Mouse (Mus musculus) heart, embryonic 16.5 days (tissue): ENCODE data around the gene Lrpap1. TPM values are rescaled to one million over a fixed set of nuclear protein-coding genes. Genes with fewer than 3 reads are reported as not detected.
A peak's percentile ranks its signal among the peaks of the same experiment; 100 is the strongest.

ENCODE experiments used
- ATAC-seq: fragments of 200-750 bp; cut with Nextera tagmentation; replicated peaks from 2 replicates; pipeline ENCODE4 v1.8.0; 2017; ENCODE audit warnings: moderate number of reproducible peaks; ENCODE audit not compliant: insufficient read depth, low FRiP score; ENCODE audit errors: extremely low read depth
- H3K27ac ChIP-seq: fragments of 300-500 bp; sonication (generic); 2 replicates; pipeline ENCODE4 v1.5.1; 2014; ENCODE audit warnings: mild to moderate bottlenecking, low read length, control low read depth, moderate library complexity
- H3K27me3 ChIP-seq: fragments of 300-500 bp; sonication (generic); 2 replicates; pipeline ENCODE4 v1.6.1; 2014; ENCODE audit warnings: low read length, mixed read lengths; ENCODE audit not compliant: control insufficient read depth, insufficient read depth
- H3K36me3 ChIP-seq: fragments of 300-500 bp; sonication (generic); 2 replicates; pipeline ENCODE4 v1.6.1; 2014; ENCODE audit not compliant: control insufficient read depth, insufficient read depth
- H3K4me1 ChIP-seq: fragments of 300-500 bp; sonication (generic); 2 replicates; pipeline ENCODE4 v1.6.1; 2014; ENCODE audit warnings: low read length, mixed read lengths; ENCODE audit not compliant: control insufficient read depth, insufficient read depth
- H3K4me2 ChIP-seq: fragments of 300-500 bp; sonication (generic); 2 replicates; pipeline ENCODE4 v1.6.1; 2014; ENCODE audit warnings: low read depth, mild to moderate bottlenecking, control low read depth, low read length
- H3K4me3 ChIP-seq: fragments of 300-500 bp; sonication (generic); 2 replicates; pipeline ENCODE4 v1.5.1; 2014; ENCODE audit warnings: mild to moderate bottlenecking, control low read depth, low read length
- H3K9ac ChIP-seq: fragments of 300-500 bp; sonication (generic); 2 replicates; pipeline ENCODE4 v1.6.1; 2014; ENCODE audit warnings: low read length, control low read depth
- H3K9me3 ChIP-seq: fragments of 300-500 bp; sonication (generic); replicated peaks from 2 replicates; pipeline ENCODE4 v1.6.1; 2016; ENCODE audit warnings: low read length; ENCODE audit not compliant: control insufficient read depth
- WGBS: fragments of 180-500 bp; shearing (Covaris S2); extraction: QIAGEN DNeasy Blood & Tissue Kit; methylation state at CpG from one replicate; pipeline ENCODE4 v1.1.7; 2014; 5-methylcytosine and 5-hydroxymethylcytosine counted together
- polyA plus RNA-seq: library from polyadenylated mRNA; unstranded; fragments of >200 nt; fragmentation: Nextera tagmentation; extraction: Ambion mirVana; gene quantifications from 2 replicates; pipeline ENCODE4 v1.2.1, GENCODE M21; 2015

The Lrpap1 gene
- polyA plus RNA-seq, 1 experiment from 2014 or later, result 131 TPM

GRCm38 (mm10) chr5:35056604-35057432, 48.7 kb downstream of the Lrpap1 start, which contains the start of gene Dok7:
Gene Dok7, plus strand, starts transcription at chr5:35056766.
- Histone ChIP-seq H3K36me3 (no peaks in the 10 kb centered on the region), H3K4me1 (peaks cover 28% of the 10 kb centered on the region), H3K9me3 (no peaks in the 10 kb centered on the region), H3K4me2 (peak within 1 kb of the TSS; percentile 70), H3K27me3 (peaks cover 3% of the 10 kb centered on the region; the same call in 1 of the 2 replicates), H3K4me3 (peak within 1 kb of the TSS; percentile 61), H3K9ac (peak within 1 kb of the TSS; percentile 82), H3K27ac (peak within 1 kb of the TSS; percentile 83)
- peak; percentile 73 for ATAC-seq
- under 1% methylated on average over 61 of the region's 74 CpGs for WGBS

- peaks cover 18% of the 10 kb centered on the region for H3K4me1 ChIP-seq
- ATAC-seq, result no peak
- H3K4me2 ChIP-seq, result no peak overlapping the region
- no peaks in the 10 kb centered on the region for H3K9me3 ChIP-seq
- 54% methylated on average over 12 of the region's 12 CpGs for WGBS
- no peaks in the 10 kb centered on the region for H3K36me3 ChIP-seq
- no peak overlapping the region for H3K9ac ChIP-seq
- H3K4me3 ChIP-seq, result no peak overlapping the region
- H3K27me3 ChIP-seq, result peaks cover 3% of the 10 kb centered on the region; the same call in 1 of the 2 replicates
- no peak overlapping the region for H3K27ac ChIP-seq
Measured at GRCm38 (mm10) chr5:35055076-35055475, 50.5 kb downstream of the Lrpap1 start.

GRCm38 (mm10) chr5:35054628-35055027, 50.9 kb downstream of the Lrpap1 start:
- WGBS, result 83% methylated on average over 3 of the region's 3 CpGs
- H3K27ac ChIP-seq, result no peak overlapping the region
- H3K4me2 ChIP-seq, result no peak overlapping the region
- H3K4me3 ChIP-seq, result no peak overlapping the region
- H3K36me3 ChIP-seq, result no peaks in the 10 kb centered on the region
- no peak overlapping the region for H3K9ac ChIP-seq
- ATAC-seq, result no peak
- H3K9me3 ChIP-seq, result no peaks in the 10 kb centered on the region
- H3K4me1 ChIP-seq, result peaks cover 14% of the 10 kb centered on the region
- H3K27me3 ChIP-seq, result peaks cover 3% of the 10 kb centered on the region; the same call in 1 of the 2 replicates

- H3K36me3 ChIP-seq, result no peaks in the 10 kb centered on the region
- no peak overlapping the region for H3K4me2 ChIP-seq
- WGBS, result 63% methylated on average over 5 of the region's 5 CpGs
- H3K4me3 ChIP-seq, result no peak overlapping the region
- H3K9me3 ChIP-seq, result no peaks in the 10 kb centered on the region
- peaks cover 3% of the 10 kb centered on the region; the same call in 1 of the 2 replicates for H3K4me1 ChIP-seq
- no peaks in the 10 kb centered on the region for H3K27me3 ChIP-seq
- H3K27ac ChIP-seq, result no peak overlapping the region
- ATAC-seq, result no peak
- no peak overlapping the region for H3K9ac ChIP-seq
Measured at GRCm38 (mm10) chr5:35050541-35050940, 55.0 kb downstream of the Lrpap1 start.

GRCm38 (mm10) chr5:35043110-35043451, 62.5 kb downstream of the Lrpap1 start:
- no peaks in the 10 kb centered on the region for H3K27me3 ChIP-seq
- no peak overlapping the region for H3K9ac ChIP-seq
- H3K4me3 ChIP-seq, result no peak overlapping the region
- peak; percentile 82 for ATAC-seq
- H3K4me2 ChIP-seq, result no peak overlapping the region
- WGBS, result 15% methylated on average over 1 of the region's 1 CpGs
- H3K36me3 ChIP-seq, result no peaks in the 10 kb centered on the region
- H3K4me1 ChIP-seq, result no peaks in the 10 kb centered on the region
- no peak overlapping the region for H3K27ac ChIP-seq
- no peaks in the 10 kb centered on the region for H3K9me3 ChIP-seq

- H3K27ac ChIP-seq, result no peak overlapping the region
- 57% methylated on average over 10 of the region's 10 CpGs for WGBS
- no peak for ATAC-seq
Measured at GRCm38 (mm10) chr5:35042431-35043109, 63.0 kb downstream of the Lrpap1 start.

More at GRCm38 (mm10) chr5:35042431-35043109, 63.0 kb downstream of the Lrpap1 start:
- H3K4me2 ChIP-seq, result no peak overlapping the region
- H3K4me1 ChIP-seq, result no peaks in the 10 kb centered on the region
- H3K9me3 ChIP-seq, result no peaks in the 10 kb centered on the region
- H3K9ac ChIP-seq, result no peak overlapping the region
- no peak overlapping the region for H3K4me3 ChIP-seq
- H3K27me3 ChIP-seq, result no peaks in the 10 kb centered on the region
- H3K36me3 ChIP-seq, result no peaks in the 10 kb centered on the region

Other genes with a start within 250 kb of the Lrpap1 start
- gene Msantd1, start 197.8 kb downstream of the Lrpap1 start, polyA plus RNA-seq, result 0.30 and 0.69 TPM in 2 replicates
- gene Rgs12, start 156.3 kb downstream of the Lrpap1 start, polyA plus RNA-seq, result 30.0 and 34.2 TPM in 2 replicates
- gene Hgfac, start 64.3 kb downstream of the Lrpap1 start, polyA plus RNA-seq, result 0.42 and 0.88 TPM in 2 replicates
- gene Dok7, start 49.0 kb downstream of the Lrpap1 start, polyA plus RNA-seq, result 14.9 and 17.3 TPM in 2 replicates
- 0.04 TPM in 1 of 2 replicates, not detected in the other for gene Adra2c, start 172.6 kb upstream of the Lrpap1 start, polyA plus RNA-seq